Mouse (Mus musculus): ENCODE measurements at regions not wholly inside any gene's neighbourhood (a gene's known extent, or its start where the extent isn't known, plus 50 kb on each side); places are given as distances from the start of the nearest gene placed in this dataset.
"Not testable (repeated sequence)": the region's sequence is repeated elsewhere in the genome, so short reads cannot be mapped to it uniquely, and the experiment has no call there.

GRCm38 (mm10) chr16:82430384-82430783 lies 397.8 kb upstream of the Gm21833 start:
- intact Hi-C loops (cut with DNase I), result no loop called here

- intact Hi-C loops (cut with DNase I), result no loop called here
These were observed 397.1 kb upstream of the Gm21833 start for GRCm38 (mm10) chr16:82431075-82431474.

- intact Hi-C loops (cut with DNase I), result no loop called here
These were observed 396.4 kb upstream of the Gm21833 start for GRCm38 (mm10) chr16:82431811-82432210.

DNA sequence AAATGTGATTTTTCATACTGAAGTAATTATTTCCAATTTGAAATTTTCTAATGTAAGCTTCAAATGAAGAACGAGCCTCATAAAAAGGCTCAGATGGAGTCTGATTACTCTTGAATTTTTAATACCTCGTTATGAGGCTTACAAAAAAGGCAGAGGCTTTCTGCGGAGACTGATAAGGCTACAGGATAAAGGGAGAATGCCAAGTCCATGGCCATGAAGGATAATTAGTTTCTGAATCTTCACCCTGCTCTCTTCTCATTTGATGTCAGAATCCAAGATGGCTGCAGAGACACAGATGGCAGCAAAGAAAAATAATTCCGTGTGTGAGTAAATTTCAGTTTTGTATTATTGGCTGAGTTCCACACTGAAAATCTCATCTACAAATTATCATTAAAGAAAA lies 367.3 kb upstream of the Gm21833 start:
- intact Hi-C loops (cut with DNase I), result no loop called here

DNA sequence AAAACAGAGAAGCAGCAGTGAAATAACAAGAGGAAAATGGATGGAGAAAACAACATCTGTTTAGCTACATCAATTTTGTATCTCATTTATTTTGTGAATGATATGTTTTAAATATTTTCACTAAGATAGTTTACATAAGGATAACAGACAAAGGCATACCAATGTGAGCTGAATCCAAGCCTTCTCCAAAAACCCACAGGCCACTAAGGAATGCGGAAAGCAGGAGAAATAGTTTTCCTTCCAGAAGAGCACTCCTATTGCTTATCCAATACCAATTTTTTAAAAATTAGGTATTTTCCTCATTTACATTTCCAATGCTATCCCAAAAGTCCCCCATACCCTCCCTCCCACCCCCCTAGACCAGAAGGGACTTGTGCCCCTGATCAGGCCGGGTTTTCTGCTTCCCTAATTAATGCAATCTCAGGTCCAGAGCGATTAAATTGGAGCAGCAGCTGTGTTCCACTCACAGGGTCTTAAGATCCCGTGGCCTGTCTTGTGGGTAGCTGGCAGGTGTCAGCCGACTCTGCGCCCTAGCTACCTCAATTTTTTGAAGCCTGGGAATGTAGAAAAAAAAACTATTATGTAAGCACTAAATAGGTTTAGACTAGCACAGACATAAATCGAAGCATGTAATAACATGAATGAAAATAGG lies 357.3 kb upstream of the Gm21833 start:
- intact Hi-C loops (cut with DNase I), result no loop called here

DNA sequence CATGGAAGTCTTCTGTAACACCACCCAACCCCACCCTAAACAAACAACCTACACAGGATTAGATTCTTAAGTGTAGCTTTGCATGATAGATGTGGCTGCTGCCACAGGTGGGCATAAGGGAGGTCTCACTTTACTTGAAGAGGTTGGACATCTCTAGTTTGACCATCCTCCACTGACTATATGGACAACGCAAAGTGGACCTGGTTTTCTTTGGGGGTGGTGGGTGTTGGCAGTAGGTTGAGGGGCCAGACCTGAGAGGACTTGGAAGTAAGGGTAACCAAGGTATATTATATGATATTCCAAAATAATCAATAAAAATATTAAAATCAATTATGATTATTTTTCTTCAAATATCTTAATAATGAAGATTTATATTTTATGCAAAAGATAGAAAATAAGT lies 307.8 kb upstream of the Gm21833 start:
- intact Hi-C loops (cut with DNase I), result loop anchor here (10.0 kb wide), 1 partner anchor 1186 kb away; no protein-coding TSS in a partner anchor

GRCm38 (mm10) chr16:82521582-82521981 lies 306.6 kb upstream of the Gm21833 start:
- intact Hi-C loops (cut with DNase I), result loop anchor here (10.0 kb wide), 1 partner anchor 1187 kb away; no protein-coding TSS in a partner anchor

- intact Hi-C loops (cut with DNase I), result no loop called here
These were observed 263.8 kb upstream of the Gm21833 start for GRCm38 (mm10) chr16:82564361-82564760.

GRCm38 (mm10) chr16:82596461-82596860 lies 231.7 kb upstream of the Gm21833 start:
- intact Hi-C loops (cut with DNase I), result not testable (repeated sequence)

- intact Hi-C loops (cut with DNase I), result no loop called here
These were observed 226.1 kb upstream of the Gm21833 start for GRCm38 (mm10) chr16:82602038-82602437.
